Mouse (Mus musculus) MEL (cell line): ENCODE results near the gene Relb.
A peak's percentile ranks its signal among the peaks of the same experiment; 100 is the strongest.

Experiments
- CTCF ChIP-seq, 3 experiments: IDR thresholded peaks in 2 of 3; conservative IDR thresholded peaks in 1 of 3; 2 replicates each; pipeline ENCODE4 v1.5.1; 2011 to 2012; ENCODE audit warnings: low read length in 3 of 3, low read depth in 2 of 3, mild to moderate bottlenecking in 2 of 3, improper control_type of control experiment in 1 of 3, inconsistent platforms in 1 of 3, mixed read lengths in 1 of 3, moderate library complexity in 1 of 3; ENCODE audit not compliant: control insufficient read depth in 1 of 3, insufficient read depth in 1 of 3, poor library complexity in 1 of 3, severe bottlenecking in 1 of 3
- ETS1 ChIP-seq: IDR thresholded peaks from 2 replicates; pipeline ENCODE4 v1.6.1; 2012; ENCODE audit warnings: low read depth, mild to moderate bottlenecking, inconsistent platforms, low read length, improper control_type of control experiment, moderate library complexity
- GABPA ChIP-seq: IDR thresholded peaks from 2 replicates; pipeline ENCODE4 v1.6.1; 2012; ENCODE audit warnings: low read depth, mild to moderate bottlenecking, inconsistent platforms, low read length, improper control_type of control experiment, moderate library complexity
- GATA1 ChIP-seq: IDR thresholded peaks from 2 replicates; pipeline ENCODE4 v1.6.1; 2011; ENCODE audit warnings: low read depth, low read length, improper control_type of control experiment
- HCFC1 ChIP-seq: IDR thresholded peaks from 2 replicates; pipeline ENCODE4 v1.6.1; 2012; ENCODE audit warnings: low read depth, mild to moderate bottlenecking, inconsistent platforms, low read length, improper control_type of control experiment, moderate library complexity
- JUND ChIP-seq: IDR thresholded peaks from 2 replicates; pipeline ENCODE4 v1.6.1; 2011; ENCODE audit warnings: low read depth, mild to moderate bottlenecking, improper control_type of control experiment, low read length
- MAX ChIP-seq: IDR thresholded peaks from 2 replicates; pipeline ENCODE4 v1.6.1; 2011; ENCODE audit warnings: low read length, improper control_type of control experiment
- NRF1 ChIP-seq: IDR thresholded peaks from 2 replicates; pipeline ENCODE4 v1.6.1; 2014; ENCODE audit warnings: low read depth, mild to moderate bottlenecking, inconsistent platforms, low read length, improper control_type of control experiment, moderate library complexity; ENCODE audit not compliant: poor library complexity, insufficient read depth, severe bottlenecking
- POLR2A ChIP-seq, 2 experiments: IDR thresholded peaks; 2 replicates each; pipeline ENCODE4 v1.6.1; 2011 to 2012; ENCODE audit warnings: low read length in 2 of 2, mild to moderate bottlenecking in 2 of 2, control low read depth in 1 of 2, improper control_type of control experiment in 1 of 2, low read depth in 1 of 2, moderate library complexity in 1 of 2; ENCODE audit not compliant: control insufficient read depth in 1 of 2, insufficient read depth in 1 of 2, poor library complexity in 1 of 2
- UBTF ChIP-seq: IDR thresholded peaks from 2 replicates; pipeline ENCODE4 v1.6.1; 2012; ENCODE audit warnings: low read depth, mild to moderate bottlenecking, inconsistent platforms, low read length, improper control_type of control experiment, moderate library complexity, borderline replicate concordance; ENCODE audit not compliant: insufficient read depth
- ZMIZ1 ChIP-seq: IDR thresholded peaks from 2 replicates; pipeline ENCODE4 v1.6.1; 2012; ENCODE audit warnings: low read depth, mild to moderate bottlenecking, inconsistent platforms, low read length, improper control_type of control experiment, moderate library complexity
- ZNF384 ChIP-seq: IDR thresholded peaks from 2 replicates; pipeline ENCODE4 v1.6.1; 2012; ENCODE audit warnings: low read depth, mild to moderate bottlenecking, inconsistent platforms, low read length, improper control_type of control experiment

GRCm38 (mm10) chr7:19572926-19573775 lies 56.1 kb downstream of the Relb start:
- TF ChIP-seq CTCF (IDR thresholded peaks at IDR 0.05 in 2 of 3, conservative IDR thresholded peaks at IDR 0.05 in 1 of 3; ENCODE audit: control insufficient read depth in 1 of 3, insufficient read depth in 1 of 3, low read depth in 2 of 3, low read length in 3 of 3, poor library complexity in 1 of 3, severe bottlenecking in 1 of 3), result peak in 1 of 3 experiments; percentile 8; a peak in 1 of 6 replicates
- TF ChIP-seq HCFC1, result peak; percentile 89
- peak; percentile 78 to 89; a peak in 3 of 4 replicates for TF ChIP-seq POLR2A (IDR thresholded peaks at IDR 0.05; ENCODE audit: control insufficient read depth in 1 of 2, insufficient read depth in 1 of 2, low read depth in 1 of 2, low read length in 2 of 2, poor library complexity in 1 of 2)
- TF ChIP-seq ZNF384, result no peak
- TF ChIP-seq GATA1, result no peak
- TF ChIP-seq ETS1, result no peak; the same call in 1 of the 2 replicates
- 0 out of 2 replicates have a peak, but pooled peaks have one; percentile 10 for TF ChIP-seq GABPA
- peak; percentile 57; the same call in 1 of the 2 replicates for TF ChIP-seq NRF1
- no peak for TF ChIP-seq JUND
- TF ChIP-seq MAX, result peak; percentile 83
- no peak for TF ChIP-seq UBTF
- TF ChIP-seq ZMIZ1, result peak; percentile 90
